Mouse (Mus musculus) layer of hippocampus, adult 2 months (tissue): ENCODE data around the gene Glyr1. TPM values are rescaled to one million over a fixed set of nuclear protein-coding genes. Genes with fewer than 3 reads are reported as not detected.
A peak's percentile ranks its signal among the peaks of the same experiment; 100 is the strongest.

Experiments used
- DNase-seq, 2 experiments: peaks; one replicate each; pipeline ENCODE4 v3.0.0; 2022; ENCODE audit warnings: low spot score in 2 of 2
- H3K27ac ChIP-seq: fragments of 200-600 bp; 2 replicates; pipeline ENCODE4 v1.8.1; 2022
- H3K4me3 ChIP-seq: fragments of 200-600 bp; 2 replicates; pipeline ENCODE4 v1.8.1; 2022; ENCODE audit warnings: mild to moderate bottlenecking
- CTCF ChIP-seq: fragments of 200-600 bp; conservative IDR thresholded peaks from 2 replicates; pipeline ENCODE4 v1.8.1; 2022; ENCODE audit warnings: antibody characterized with exemption, mild to moderate bottlenecking, moderate library complexity
- total RNA-seq, 2 experiments: library from RNA; stranded (reverse); gene quantifications; 2 replicates each; pipeline ENCODE4 v1.2.3; 2021

Gene Glyr1
- total RNA-seq, 2 experiments from 2014 or later, result 144 TPM

- no peak for TF ChIP-seq CTCF
- no peak overlapping the region; the same call in 1 of the 2 replicates for H3K4me3 ChIP-seq
- no peak for DNase-seq
- peak overlapping the region; percentile 97 for H3K27ac ChIP-seq
Observed at GRCm38 (mm10) chr16:4965392-4966129, 84.1 kb downstream of the Glyr1 start.

DNA sequence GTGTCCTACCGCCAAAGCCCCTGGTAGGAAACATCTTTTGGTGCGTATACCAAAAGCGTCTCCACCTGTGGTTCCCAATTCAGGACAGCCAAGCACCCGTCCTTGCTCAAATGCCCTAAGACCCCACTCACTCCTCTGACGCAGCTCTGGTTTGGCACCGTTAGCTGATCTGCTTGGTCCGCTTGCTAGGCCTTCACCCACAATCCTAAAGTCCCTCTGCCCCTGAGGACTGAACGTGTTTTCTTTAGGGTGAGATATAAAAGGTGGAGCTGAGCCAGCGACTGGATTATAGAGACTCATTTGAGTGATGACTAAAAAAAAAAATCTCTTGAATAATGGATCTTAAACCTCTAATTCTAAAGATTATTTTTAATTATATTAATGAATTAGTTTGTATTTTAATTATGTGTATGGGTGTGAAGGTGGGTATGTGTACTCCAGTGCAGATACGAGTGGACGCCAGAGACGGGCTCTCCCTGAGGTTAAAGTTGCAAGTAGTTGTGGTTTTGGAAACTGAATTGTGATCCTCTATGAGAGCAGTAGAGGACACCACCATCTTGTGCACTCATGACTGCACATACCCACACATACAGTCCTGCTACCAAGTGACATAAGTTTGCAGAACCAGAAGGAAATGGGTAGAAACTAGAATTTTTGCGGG lies 84.8 kb downstream of the Glyr1 start:
- Histone ChIP-seq H3K27ac (peak overlapping the region; percentile 97), H3K4me3 (peak overlapping the region; percentile 75)
- DNase-seq, result no peak
- no peak for TF ChIP-seq CTCF

Other genes with a start within 250 kb of the Glyr1 start
- not detected for gene 4930562C15Rik, start 214.4 kb downstream of the Glyr1 start, total RNA-seq
- gene Ubald1, start 169.5 kb downstream of the Glyr1 start, total RNA-seq, result 10 to 100 TPM; 95.8 to 96.4 TPM
- gene Mgrn1, start 163.6 kb downstream of the Glyr1 start, total RNA-seq, result 100 to 1,000 TPM; 211 to 212 TPM
- 10 to 100 TPM; 79.1 to 79.6 TPM for gene Nudt16l1, start 111.1 kb downstream of the Glyr1 start, total RNA-seq
- 10 to 100 TPM; 75.8 to 98.0 TPM for gene Anks3, start 85.7 kb downstream of the Glyr1 start, total RNA-seq
- not detected for gene Sept12, start 52.0 kb downstream of the Glyr1 start, total RNA-seq
- gene Smim22, start 42.6 kb downstream of the Glyr1 start, total RNA-seq, result not detected
- 100 to 1,000 TPM; 394 to 420 TPM for gene Rogdi, start 36.3 kb downstream of the Glyr1 start, total RNA-seq
- gene Ubn1, start 194 bp upstream of the Glyr1 start, total RNA-seq, result 10 to 100 TPM; 43.6 to 44.2 TPM
- 1 to 10 TPM; 2.8 to 4.5 TPM for gene Ppl, start 82.6 kb upstream of the Glyr1 start, total RNA-seq
- gene Sec14l5, start 97.2 kb upstream of the Glyr1 start, total RNA-seq, result 1 to 10 TPM; 5.3 to 6.7 TPM
- gene Nagpa, start 154.1 kb upstream of the Glyr1 start, total RNA-seq, result 10 to 100 TPM; 12.2 to 15.9 TPM
- gene AU021092, start 172.4 kb upstream of the Glyr1 start, total RNA-seq, result 1 to 10 TPM; 4.6 to 4.9 TPM
- 10 to 100 TPM; 28.7 to 32.1 TPM for gene Alg1, start 183.8 kb upstream of the Glyr1 start, total RNA-seq
- gene Eef2kmt, start 206.1 kb upstream of the Glyr1 start, total RNA-seq, result 1 to 10 TPM; 4.7 TPM